Mouse (Mus musculus): ENCODE data around the gene Pomp.

DNA sequence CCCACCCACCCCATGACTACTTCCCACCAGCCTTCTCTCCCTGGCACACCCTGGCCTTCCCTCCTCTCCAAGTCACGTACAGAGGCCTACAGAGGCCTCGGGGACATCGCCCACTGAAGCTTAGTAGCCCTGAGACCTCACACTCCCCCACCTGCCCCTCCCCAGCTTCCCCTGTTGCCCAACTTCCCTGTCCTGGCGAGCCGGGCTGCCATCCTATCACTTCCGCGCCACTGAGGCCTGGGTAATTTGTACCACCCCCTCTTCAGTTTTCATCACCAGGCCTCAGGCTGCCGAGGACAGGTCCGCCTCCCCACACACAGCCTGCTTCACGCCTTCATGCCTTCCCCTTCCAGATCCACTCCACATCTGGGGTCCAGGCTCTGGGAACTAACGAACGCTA lies 20.8 kb upstream of the Pomp start:
- TF ChIP-seq CTCF (IDR thresholded peaks at IDR 0.05; ENCODE audit: borderline replicate concordance, control insufficient read depth, extremely low read depth, insufficient read depth, low read length, poor library complexity) (no peak), POLR2A (IDR thresholded peaks at IDR 0.05; ENCODE audit: control insufficient read depth, extremely low read depth, insufficient read depth, low read length, poor library complexity) (no peak)

All from thymus, adult 2 months (tissue).